Mouse (Mus musculus): Measurements from ENCODE around the gene Serp2. TPM values are rescaled to one million over a fixed set of nuclear protein-coding genes. Genes with fewer than 3 reads are reported as not detected.
"Not testable (repeated sequence)": the region's sequence is repeated elsewhere in the genome, so short reads cannot be mapped to it uniquely, and the experiment has no call there.

The Serp2 gene
- total RNA-seq, 4 experiments from 2014 or later: 0.54 to 1.0 TPM; not detected in 2

DNA sequence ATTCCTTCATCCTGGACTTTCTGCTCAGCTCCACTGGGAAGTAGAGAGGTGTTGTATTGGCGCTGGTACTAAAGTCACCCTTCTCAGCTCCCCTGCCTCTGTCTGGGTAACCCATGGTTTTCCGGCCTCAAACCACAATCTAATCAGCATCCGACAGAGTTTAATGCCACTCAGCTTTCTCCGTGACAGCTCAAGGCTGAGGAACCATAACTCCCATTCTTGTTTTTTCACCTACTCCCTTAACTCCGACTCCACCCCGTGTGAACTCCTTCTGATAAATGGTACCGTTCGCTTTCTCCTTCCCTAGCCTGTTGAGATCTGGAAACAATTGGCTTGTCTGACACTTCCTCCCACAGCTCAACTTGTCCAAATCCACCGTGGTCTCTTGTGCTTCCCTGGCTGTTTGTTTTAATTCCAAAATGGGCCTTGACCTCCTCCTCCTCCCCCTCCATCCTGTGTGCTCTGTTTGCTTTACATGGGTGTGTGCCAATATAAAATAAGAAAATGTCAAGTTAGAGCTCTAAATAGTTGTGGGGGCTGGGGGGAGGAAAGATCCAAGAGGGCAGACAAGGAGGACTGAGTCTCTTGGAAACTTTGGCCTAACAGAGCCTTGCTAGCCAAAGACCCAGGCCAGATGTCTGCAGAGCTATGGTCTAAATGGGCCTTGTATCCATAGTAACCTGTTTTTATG lies 12.7 kb upstream of the Serp2 start:
- DNase-seq (ENCODE audit: low spot score): peak; percentile 40

DNA sequence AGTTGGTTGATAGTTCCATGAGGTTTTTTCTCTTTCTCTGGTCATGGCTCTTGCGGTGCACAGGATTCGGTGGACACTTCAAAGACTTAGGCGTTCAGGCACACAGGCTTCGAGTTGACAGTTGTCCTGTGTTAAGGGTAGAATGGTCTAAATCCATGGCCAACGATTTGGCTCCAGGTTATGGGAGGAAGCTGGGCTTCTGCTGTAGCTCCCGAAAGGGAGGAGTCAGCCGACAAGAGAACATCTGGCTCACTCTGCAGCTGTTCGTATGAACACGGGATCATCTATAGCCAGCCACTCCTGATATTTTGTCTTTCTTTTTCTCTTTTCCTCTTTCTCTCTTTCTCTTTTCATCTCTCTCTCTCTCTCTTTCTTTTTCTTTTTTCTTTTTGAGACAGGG lies 11.9 kb upstream of the Serp2 start:
- no peak for DNase-seq (ENCODE audit: low spot score)

DNA sequence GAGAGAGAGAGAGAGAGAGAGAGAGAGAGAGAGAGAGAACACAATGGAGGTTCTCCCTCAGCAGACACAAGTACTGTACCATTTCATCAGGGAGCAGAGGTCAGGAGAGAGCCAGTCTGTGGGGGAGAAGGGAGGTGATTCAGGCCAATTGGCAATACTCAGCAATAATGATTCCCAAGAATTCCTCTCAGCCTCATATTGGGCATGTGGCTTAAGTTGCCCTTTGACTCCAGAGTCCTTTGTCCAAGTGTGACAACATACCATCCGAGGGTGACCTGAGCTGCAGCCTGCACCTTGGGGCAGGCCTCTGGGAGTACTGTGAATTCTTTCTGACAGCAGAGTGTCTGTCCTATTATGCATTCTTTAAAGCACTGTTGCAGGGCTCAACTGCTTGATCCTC lies 10.6 kb upstream of the Serp2 start:
- DNase-seq (ENCODE audit: low spot score): no peak

DNA sequence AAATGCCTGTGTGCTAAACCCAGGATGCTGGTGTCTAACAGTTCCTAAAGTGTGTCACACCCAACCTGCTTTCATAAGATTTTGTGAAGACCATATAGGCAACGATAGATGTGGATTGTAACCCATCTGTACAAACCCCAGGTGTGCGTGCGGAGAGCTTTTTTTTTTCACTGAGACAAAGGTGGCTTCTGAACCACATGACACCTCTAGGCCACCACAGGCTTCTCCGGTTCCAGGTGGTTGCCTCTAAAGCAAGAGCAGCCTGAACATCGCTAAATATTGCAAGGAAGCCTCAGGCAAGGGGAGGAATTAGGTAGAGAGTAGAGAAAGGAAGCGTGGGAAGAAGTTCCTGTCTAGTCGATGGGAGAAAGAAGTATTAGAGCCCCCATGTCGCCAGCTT lies 10.0 kb upstream of the Serp2 start:
- no peak for DNase-seq (ENCODE audit: low spot score)

DNA sequence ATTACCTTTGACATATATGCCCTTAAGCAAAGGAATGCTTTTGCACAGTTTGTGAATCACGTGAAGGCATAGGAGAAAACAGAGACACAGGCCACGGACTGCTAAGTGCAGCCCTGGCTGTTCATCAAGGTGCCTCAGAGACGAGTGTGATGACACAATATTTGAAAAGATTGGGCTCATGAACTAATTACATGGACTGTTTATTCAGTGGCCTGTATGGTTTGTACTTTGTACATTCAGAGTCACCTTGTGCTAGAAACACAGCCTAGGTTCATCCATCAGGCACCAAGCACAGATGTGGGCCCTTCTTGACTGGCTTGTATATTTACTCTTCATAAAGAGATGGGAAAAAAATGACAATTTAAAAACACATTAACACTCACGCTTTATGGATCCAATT lies 9.5 kb upstream of the Serp2 start:
- DNase-seq (ENCODE audit: low spot score): no peak

DNA sequence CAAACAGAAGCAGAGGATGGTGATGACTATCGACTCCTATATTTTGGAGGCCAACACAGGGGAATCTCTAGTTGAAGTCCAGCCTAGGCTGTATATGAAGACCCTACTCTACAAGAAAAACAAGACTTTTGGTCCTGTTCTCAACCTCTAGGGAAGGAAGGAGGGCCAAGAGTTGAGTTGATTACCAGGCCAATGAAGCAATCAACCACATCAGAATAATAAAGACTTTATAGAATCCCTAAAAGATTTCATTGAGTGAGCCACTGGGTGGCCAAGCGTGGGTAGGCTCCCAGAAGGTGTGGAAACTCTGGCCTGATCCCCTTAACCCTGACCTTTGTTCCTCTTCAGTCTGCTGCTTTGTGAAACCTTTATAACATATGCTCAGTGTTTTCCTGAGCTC lies 2.5 kb upstream of the Serp2 start:
- DNase-seq (ENCODE audit: low spot score): no peak

DNA sequence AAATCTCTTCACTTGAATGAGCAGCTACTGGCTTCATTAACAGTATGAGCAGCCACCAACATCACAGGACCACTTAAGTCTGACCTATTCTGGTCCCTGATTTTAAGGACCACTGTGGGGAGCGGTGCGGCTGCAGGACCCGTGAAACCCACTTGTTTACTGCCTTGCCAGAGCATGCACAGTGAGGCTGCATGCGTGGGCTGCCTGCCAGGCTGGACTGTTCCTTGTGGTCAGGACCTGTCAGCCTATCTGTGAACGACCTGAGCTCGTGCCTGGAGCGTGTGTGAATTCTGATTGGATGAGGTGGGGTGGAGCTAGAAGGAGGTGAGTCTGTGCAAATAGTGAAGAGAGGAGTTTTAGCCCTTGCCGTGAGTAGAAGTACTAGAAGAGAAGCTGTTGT lies 1.5 kb upstream of the Serp2 start:
- DNase-seq (ENCODE audit: low spot score): not testable (repeated sequence)

DNA sequence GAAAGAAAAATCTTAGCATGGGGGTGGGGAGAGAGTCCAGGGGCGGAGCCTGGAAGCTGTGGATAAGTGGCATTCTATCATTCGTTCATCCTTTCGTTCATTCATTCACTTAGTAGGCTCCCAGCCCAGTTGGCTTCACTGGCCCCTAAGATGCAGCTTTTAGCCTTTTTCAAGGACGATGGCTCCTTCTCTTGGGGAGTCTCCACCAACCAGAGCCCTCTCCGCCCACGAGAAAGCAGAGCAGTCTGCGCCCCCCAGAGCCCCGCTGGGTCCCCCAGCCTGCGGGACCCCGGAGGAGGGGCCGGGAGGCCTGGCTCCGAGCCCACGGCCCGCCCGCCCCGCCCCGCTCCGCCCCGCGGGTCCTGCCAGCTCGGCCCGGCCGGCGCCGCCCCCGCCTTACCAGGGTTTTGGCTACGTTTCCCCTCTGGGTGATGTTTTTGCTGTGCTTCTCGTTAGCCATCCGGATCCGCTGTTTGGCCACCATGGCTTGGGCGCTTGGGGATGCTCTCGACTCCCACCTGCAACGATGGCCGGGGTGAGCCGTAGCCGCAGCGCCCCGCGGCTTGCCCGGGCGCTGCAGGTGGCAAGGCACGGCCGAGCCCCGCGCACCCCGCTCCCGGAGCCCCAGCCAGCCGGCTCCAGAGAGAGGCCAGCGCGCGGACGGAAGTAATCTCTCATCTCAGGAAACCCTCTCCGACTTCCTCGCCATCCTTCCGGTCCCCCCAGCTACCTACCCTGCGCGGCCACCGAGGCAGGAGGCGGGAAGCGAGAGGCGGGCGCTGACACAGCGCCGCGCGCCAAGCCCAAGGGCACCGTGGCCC lies 448 bp downstream of the Serp2 start:
- DNase-seq (ENCODE audit: low spot score): peak; percentile 33

DNA sequence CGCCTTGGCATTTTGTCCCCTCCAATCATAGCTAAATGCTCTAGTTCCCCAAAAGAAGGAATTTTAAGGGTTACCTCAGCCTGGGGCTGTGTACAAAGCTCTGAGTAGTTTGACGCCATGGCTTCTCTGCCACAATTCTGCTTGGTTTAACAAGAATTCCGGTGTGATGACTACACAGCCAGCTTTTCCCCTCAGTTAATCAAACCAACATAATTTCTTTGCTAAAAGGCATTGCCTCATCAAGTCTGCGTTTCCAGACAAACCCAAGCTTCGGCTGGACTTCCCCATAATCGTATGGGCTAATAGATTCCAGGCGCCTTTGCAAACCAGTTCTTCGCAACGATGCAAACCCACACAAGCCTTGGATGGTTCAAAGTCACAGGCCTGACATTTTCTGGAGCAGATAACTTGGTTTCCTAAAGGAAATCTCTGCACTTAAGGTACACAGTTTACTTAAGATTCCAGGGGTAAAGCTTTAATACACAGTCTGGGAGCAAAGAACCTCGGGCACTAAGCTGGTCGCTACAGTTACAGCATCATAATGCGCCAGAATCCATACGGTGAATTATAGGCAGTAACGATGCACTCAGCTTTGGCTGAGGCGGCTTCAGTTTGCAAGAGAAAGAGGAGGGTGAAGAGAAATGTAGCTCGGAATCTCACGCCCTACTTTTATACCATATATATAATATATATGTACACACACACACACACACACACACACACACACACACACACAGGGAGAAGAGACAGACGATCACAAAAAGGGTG lies 1.2 kb downstream of the Serp2 start:
- DNase-seq (ENCODE audit: low spot score): no peak

DNA sequence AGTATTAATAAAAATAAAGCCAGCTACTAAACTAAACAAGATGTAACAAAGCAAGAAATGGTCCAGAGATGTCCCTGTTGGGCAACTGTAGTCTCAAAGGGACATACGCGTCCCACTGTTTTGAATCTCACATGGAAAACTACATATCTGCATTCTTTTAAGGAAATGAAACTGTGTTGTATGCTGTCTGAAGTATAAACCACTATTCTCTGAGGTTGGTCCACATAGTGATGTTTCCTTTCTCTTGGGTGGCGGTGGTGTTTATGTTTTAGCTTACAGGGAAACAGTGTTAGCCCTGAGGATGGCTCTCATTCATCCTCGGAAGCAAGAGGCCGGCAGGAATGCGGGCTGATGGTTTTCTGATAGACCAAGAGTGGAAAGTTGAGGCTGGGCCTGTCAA lies 12.6 kb downstream of the Serp2 start:
- DNase-seq (ENCODE audit: low spot score): no peak

DNA sequence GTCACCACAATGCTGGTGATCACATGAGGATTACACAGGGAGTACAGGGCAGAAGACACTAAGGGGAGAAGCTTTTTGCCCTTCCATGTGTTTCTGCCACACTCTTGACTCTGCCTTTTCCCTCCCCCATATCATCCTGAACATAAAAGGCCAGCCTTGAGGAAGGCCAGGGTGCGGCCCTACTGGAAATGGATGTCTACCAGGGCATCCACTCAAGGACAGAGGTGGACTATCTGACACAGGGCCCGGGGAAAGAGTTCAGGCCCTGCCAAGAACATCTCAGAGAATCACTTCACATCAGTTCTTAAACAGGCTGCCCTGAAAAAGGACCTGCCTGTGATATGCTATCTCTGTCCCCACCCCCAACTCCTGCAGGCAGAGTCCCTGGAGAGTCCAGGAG lies 15.3 kb downstream of the Serp2 start:
- DNase-seq (ENCODE audit: low spot score): no peak

DNA sequence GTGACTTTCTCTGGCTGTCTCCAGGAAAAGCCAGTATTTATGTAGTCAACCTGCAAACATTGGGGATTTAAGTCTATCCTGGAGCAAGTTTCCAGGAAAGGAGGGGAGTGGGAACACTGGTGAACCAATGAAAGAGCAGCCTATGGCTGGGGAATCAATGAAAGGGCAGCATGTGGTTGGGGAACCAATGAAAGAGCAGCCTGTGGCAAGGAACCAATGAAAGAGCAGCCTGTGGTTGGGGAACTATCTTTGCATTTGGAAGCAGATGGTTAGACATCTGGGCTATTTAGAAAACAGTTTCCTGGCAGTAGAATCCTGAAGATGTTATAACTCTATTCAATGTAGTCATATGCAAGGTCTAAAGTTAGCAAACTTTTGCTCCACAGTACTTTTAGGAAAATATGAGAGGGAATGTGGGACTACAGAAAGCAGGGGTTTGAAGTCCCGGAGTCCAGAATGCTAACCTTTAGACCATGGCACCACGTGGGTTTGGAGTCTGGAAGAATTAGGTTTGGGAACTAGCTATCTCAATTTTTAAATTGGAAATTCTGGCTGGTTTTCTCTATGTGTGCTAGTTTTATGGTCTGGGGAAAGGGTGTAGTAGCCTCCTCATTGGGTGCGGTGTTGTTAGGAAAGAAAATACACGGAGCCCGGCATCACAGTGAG lies 16.6 kb downstream of the Serp2 start:
- no peak for DNase-seq (ENCODE audit: low spot score)

DNA sequence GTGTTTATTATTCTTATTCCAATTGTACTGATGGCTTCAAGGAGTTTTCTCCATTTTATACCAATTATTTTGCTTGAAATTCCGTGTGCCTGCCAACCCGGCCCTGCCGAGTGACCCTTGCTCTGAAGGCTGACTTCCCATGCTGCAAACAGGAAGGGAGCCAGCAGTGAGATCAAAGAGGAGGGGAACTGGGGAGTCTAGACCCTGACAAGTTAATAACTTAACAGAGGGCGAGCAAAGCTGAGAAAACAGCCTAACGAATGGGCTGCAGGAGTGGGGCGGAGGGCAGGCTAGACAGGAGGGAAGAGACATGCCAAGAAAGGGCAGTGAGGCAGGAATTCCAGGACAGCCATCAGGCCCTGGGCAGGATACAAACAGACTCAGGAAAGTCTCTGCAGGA lies 19.8 kb downstream of the Serp2 start:
- DNase-seq (ENCODE audit: low spot score): no peak

DNA sequence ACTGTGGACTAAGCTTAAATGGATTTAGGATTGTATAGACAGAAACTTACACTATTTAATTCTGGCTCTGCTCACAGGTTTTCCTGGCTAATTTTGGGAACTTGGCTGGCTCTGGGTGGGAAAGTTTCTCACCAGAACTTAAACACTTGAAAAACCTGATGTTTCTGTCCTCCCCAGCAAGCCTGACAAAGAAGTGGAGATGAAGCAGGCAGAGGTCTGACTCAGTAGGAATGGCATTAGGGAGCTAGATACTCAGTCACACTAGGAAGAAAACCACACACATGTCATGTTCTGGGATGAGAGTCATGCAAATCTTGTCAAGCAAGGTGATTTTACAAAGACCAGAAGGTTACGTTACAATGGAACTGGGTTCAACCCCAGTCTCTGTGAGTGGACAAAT lies 21.6 kb downstream of the Serp2 start:
- DNase-seq (ENCODE audit: low spot score): no peak

DNA sequence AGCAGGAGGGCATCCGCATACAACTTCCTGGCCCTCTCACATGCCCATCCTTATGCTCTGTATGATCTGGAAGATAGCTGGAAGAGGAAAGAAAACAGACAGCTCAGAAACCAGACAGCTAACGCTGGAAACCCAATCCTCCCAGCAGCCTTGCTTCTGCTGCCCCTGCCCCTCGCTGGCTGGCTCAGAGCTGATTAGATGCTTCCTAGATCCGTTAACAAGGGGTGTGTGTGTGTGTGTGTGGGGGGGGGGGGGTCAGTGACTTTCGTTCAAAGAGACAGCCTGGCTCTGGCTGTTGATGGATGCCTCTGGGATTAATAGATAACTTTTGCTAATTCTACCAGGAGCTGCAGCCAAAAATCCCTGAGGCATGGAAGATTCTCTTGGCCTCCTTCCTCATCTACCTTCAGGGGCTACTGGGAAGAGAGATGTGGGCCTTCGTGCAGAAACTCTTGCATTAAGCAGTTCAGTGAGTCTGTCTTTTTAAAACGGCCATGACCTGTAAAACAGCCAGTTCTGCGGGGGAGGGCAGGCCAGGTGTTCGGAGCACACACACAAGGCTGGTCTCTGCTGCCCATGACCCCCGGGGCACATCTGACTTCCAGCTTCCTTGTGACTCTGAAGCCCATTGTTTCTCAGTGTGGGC lies 23.4 kb downstream of the Serp2 start:
- no peak for DNase-seq (ENCODE audit: low spot score)

DNA sequence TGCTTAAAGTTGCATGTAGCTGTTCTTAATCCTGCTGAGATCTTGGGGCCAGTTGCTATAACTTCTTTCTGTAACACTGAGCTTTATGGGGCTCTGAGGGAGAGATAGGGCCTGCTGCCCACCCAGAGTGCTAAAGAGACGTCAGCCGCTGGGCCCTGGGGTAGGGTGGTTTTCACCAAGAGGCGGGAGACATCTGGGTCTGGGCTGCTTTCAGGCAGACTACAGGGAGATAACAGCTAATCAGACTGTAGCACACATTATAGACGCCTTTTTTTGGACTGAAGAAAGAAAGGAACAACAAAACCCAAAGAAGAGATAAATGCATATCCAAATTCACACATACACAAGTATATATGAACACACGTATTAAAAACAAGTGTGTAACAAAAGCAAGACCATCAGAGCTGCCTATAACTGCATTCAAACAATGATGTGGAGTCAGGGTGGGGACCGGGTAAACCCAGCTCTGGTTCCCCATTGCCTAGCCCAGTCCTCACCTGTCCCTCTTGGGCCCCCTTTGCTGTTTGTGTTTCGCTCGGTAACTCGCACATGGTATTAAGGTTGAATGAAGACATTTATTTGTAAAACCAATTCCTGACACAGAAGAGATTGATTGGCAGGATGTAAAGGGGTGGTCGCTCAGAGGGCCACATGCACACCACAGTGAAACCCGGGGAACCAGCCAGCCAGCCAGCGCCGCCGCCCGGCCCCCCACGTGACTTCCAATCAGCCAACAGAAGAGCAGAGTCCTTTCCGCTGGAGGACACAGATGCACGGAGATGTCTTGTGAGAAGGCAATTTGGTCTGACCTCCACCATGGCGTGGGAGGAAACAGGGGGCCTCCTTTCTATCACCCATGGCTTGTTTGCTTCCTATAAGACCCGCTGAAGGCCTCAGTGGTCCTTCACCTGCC lies 24.2 kb downstream of the Serp2 start:
- no peak for DNase-seq (ENCODE audit: low spot score)

DNA sequence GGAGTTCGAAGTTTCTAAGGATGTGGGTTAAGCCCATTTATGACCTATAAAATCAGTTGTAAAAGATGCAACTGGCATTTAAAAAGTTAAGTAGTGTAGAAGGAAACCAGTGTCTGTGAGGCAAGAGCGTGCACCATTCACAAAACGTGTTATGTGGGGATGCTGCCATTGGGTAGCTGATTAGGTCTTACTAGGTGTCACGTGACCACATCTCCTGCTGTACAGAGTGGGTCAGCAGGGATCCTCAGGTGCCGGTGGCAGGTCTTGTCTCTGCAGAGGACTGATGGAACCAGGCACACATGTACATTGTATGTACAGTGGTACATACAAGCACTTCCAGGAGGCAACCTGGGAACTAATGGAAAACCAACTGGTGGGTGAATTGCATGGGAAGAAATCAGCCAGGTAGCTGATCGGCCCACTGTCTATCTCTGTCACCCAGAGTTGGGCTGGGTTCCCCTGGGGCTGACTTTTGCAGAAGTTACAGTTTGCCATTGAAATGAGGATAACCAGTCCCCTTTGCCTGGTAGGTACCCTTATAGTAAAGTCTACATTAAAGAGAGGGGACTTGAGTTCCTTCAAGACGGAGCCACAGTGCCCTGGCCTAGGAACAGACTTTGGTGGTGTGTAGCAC lies 25.5 kb downstream of the Serp2 start:
- DNase-seq (ENCODE audit: low spot score): no peak

DNA sequence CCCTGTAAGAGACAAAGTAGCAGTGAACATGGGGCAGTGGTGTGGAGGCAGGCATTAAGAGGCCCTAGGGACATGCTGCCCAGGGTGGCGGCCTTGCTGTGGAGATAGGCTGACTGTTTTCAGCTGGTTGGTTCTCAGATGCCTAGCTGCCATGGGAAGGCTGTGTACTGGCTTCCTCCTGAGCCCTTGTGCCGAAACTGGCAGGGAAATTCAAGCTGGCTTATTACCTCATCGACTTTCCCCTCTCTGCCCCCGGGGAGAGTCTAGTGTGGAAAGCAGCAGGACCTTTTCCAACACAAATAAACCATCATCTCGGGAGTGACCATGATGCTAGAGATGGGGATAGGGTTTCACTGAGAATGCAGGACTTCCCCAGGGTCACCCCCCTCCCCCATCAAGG lies 28.0 kb downstream of the Serp2 start:
- peak; percentile 16 for DNase-seq (ENCODE audit: low spot score)

DNA sequence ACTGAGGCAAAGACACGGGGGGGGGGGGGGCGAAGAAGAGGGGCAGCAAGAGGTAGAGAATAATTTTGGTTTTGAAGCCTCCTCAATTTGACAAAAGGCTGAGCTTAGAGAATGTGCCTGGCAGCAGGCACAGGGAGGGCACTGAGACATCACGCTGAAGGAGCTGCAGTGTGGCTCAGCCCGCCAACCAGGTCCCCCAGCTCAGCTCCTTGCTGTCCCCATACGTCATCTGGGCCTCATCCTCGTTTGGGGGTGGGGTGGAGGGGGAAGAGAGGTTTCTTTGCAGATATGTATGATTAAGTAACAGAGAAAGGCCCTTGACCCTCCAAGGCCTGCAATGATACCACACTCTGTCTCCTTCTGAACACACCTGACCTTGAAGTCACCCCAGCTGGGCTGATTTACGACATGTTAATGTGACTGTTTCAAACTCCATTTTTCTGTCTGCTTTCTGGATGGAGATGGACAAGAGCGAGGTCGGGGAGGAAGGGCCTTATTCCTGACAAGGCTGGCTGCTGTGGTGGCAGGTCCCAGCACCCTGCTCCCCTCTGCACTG lies 28.9 kb downstream of the Serp2 start:
- DNase-seq (ENCODE audit: low spot score): no peak
